Mouse (Mus musculus): ENCODE results near the gene Olfr530.

Gene Olfr530

GRCm38 (mm10) chr7:140376231-140376630, at the start of gene Olfr530:
TSS of gene Olfr530 (minus strand) at chr7:140376331.
- DNase-seq (ENCODE audit: low spot score in 2 of 2) = no peak

GRCm38 (mm10) chr7:140421539-140421938, 45.4 kb upstream of the Olfr530 start, which contains the start of gene Olfr532:
TSS of gene Olfr532 (minus strand) at chr7:140421639.
- DNase-seq (ENCODE audit: low spot score in 2 of 2) = no peak

- no peak for DNase-seq (ENCODE audit: low spot score in 2 of 2)
Measured at GRCm38 (mm10) chr7:140402818-140403217, 26.7 kb upstream of the Olfr530 start, which contains the start of gene Olfr531. TSS of gene Olfr531 (minus strand) at chr7:140402918.

- DNase-seq (ENCODE audit: low spot score in 2 of 2) = no peak
Measured at GRCm38 (mm10) chr7:140376911-140377310, 780 bp upstream of the Olfr530 start.

- no peak for DNase-seq (ENCODE audit: low spot score in 2 of 2)
Measured at GRCm38 (mm10) chr7:140374300-140374699, 1.8 kb downstream of the Olfr530 start.

- DNase-seq (ENCODE audit: low spot score in 2 of 2) = no peak
Measured at GRCm38 (mm10) chr7:140361571-140361970, 14.6 kb downstream of the Olfr530 start, which contains the start of gene Olfr60. TSS of gene Olfr60 (minus strand) at chr7:140361671.

GRCm38 (mm10) chr7:140333717-140334116, 42.4 kb downstream of the Olfr530 start, which contains the start of gene Olfr527:
TSS of gene Olfr527 (plus strand) at chr7:140334017.
- no peak for DNase-seq (ENCODE audit: low spot score in 2 of 2)

- DNase-seq (ENCODE audit: low spot score in 2 of 2) = no peak
Measured at GRCm38 (mm10) chr7:140329766-140330304, 46.3 kb downstream of the Olfr530 start.
